Mouse (Mus musculus) intestine, embryonic 16.5 days (tissue): ENCODE data around the gene Dbt. TPM values are rescaled to one million over a fixed set of nuclear protein-coding genes. Genes with fewer than 3 reads are reported as not detected.

ENCODE experiments used
- ATAC-seq: fragments of 200-750 bp; cut with Nextera tagmentation; 2 replicates; pipeline ENCODE4 v1.8.0; 2017; ENCODE audit warnings: moderate TSS enrichment, moderate library complexity
- H3K27ac ChIP-seq: fragments of 300-500 bp; sonication (generic); 2 replicates; pipeline ENCODE4 v1.5.1; 2014; ENCODE audit warnings: mild to moderate bottlenecking, low read length
- H3K27me3 ChIP-seq: fragments of 300-500 bp; sonication (generic); replicated peaks from 2 replicates; pipeline ENCODE4 v1.6.1; 2014; ENCODE audit warnings: low read length, control low read depth, mixed read lengths; ENCODE audit not compliant: control insufficient read depth, insufficient read depth
- H3K36me3 ChIP-seq: fragments of 300-500 bp; sonication (generic); 2 replicates; pipeline ENCODE4 v1.6.1; 2014; ENCODE audit warnings: low read length, control low read depth; ENCODE audit not compliant: control insufficient read depth, insufficient read depth
- H3K4me1 ChIP-seq: fragments of 300-500 bp; sonication (generic); 2 replicates; pipeline ENCODE4 v1.6.1; 2014; ENCODE audit warnings: low read length, control low read depth, mixed read lengths; ENCODE audit not compliant: control insufficient read depth, insufficient read depth
- H3K4me2 ChIP-seq: fragments of 300-500 bp; sonication (generic); 2 replicates; pipeline ENCODE4 v1.6.1; 2014; ENCODE audit warnings: low read depth, low read length, control low read depth
- H3K4me3 ChIP-seq: fragments of 300-500 bp; sonication (generic); 2 replicates; pipeline ENCODE4 v1.5.1; 2014; ENCODE audit warnings: mild to moderate bottlenecking, low read length
- H3K9ac ChIP-seq: fragments of 300-500 bp; sonication (generic); 2 replicates; pipeline ENCODE4 v1.6.1; 2014; ENCODE audit warnings: low read depth, low read length
- H3K9me3 ChIP-seq: fragments of 300-500 bp; sonication (generic); 2 replicates; pipeline ENCODE4 v1.6.1; 2016; ENCODE audit warnings: low read length, control low read depth; ENCODE audit not compliant: control insufficient read depth
- WGBS: fragments of 180-500 bp; shearing (Covaris S2); extraction: QIAGEN DNeasy Blood & Tissue Kit; methylation state at CpG from one replicate; pipeline ENCODE4 v1.1.7; 2014; 5-methylcytosine and 5-hydroxymethylcytosine counted together
- polyA plus RNA-seq: library from polyadenylated mRNA; unstranded; fragments of >200 nt; fragmentation: Nextera tagmentation; extraction: Ambion mirVana; gene quantifications from 2 replicates; pipeline ENCODE4 v1.2.1, GENCODE M21; 2015

Dbt gene
- 20.9 and 21.7 TPM in 2 replicates for polyA plus RNA-seq

DNA sequence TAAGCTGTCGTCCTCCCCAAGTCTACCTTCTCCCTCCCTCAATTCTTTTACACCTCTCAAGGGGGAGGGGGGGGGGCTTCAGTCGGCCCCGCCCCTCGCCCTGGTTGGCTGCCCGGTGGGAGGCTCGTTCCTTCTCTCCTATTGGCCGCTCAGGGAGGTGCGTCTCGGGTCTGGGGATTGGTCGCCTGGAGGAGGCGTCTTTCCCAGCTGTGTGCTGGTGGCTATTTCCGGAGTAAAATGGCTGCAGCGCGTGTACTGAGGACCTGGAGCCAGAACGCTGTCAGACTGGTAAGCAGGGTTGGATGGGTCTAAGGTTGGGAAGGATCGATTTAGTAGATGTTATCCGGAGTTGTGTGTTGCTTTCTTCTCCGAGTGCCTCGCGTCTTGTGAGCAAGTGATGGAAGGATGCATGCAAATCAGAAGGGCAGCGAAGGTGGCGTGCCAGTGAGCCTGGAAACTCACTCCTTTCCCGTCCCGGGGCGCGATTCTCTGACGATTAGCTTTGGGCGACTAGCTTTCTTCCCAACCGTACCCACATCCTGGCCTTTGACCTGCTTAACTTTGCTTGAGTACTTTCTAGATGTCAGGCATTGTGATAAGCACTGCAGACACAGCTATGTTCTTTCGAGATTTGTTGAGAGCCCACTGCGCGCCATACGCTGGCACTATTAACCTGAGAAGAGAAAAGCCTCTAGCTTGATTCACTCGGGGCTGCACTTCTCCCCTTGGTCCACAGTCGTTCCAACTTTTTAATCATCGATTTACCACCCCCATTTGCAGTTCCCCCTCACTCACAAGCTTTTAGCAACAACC lies at the start of gene Dbt:
Dbt (plus strand) TSS at position 167 of the 813 bp plus-strand sequence.
- H3K36me3 ChIP-seq: 0 out of 2 replicates have a peak, but pooled peaks cover 2% of the 10 kb centered on the region
- WGBS: under 1% methylated on average over 36 of the region's 36 CpGs
- H3K4me3 ChIP-seq: peak within 1 kb of the TSS; percentile 67
- ATAC-seq: peak; percentile 95
- H3K27ac ChIP-seq: no peak within 1 kb of the TSS
- no peaks in the 10 kb centered on the region for H3K27me3 ChIP-seq
- H3K9ac ChIP-seq: peak within 1 kb of the TSS; percentile 66
- H3K4me2 ChIP-seq: peak within 1 kb of the TSS; percentile 67
- no peaks in the 10 kb centered on the region for H3K9me3 ChIP-seq
- H3K4me1 ChIP-seq: peaks cover 6% of the 10 kb centered on the region

DNA sequence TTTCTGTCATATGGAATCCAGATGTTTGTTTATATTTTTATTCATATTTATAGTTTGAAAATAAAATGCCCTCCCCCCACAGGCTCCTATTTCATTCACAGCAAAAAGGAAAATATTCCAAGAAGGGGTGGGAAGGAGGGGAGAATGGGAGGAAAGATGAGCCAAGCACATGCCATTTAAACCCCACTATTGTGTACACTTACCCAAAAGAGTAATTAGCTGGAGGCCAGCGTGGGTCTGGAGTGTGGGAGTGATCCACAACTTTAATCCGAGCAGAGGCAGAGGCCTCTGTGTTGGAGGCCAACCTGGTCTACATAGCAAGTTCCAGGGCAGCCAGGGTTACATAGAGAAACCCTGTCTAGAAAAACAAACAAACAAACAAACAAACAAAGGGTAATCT lies 48.6 kb upstream of the Dbt start:
- WGBS: 52% methylated on average over 2 of the region's 2 CpGs
- H3K4me2 ChIP-seq: no peak overlapping the region

DNA sequence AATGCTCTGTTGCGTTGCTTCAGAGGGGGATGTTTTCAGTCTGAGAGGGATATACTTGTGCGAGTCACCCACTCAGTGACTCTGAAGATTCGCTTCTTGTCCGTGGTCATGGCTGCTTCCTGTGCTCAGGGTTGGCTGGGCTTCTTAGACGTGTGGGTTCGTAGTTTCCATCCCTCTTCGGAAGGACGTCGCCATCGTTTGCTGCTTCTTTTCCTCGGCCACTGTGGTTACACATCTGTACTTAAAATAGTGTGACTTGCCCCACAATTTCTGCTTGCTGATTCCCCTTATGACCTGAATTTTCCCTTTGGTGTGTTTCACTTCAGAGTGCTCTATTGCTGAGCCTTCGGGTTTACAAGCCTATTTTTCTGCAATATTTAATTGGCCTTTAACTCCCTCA lies 47.2 kb upstream of the Dbt start:
- Histone ChIP-seq H3K9me3 (no peaks in the 10 kb centered on the region), H3K4me1 (no peaks in the 10 kb centered on the region), H3K27ac (no peak overlapping the region), H3K4me2 (no peak overlapping the region), H3K4me3 (no peak overlapping the region), H3K9ac (no peak overlapping the region), H3K27me3 (no peaks in the 10 kb centered on the region), H3K36me3 (no peaks in the 10 kb centered on the region)
- WGBS: 85% methylated on average over 12 of the region's 12 CpGs
- ATAC-seq: no peak

More for the DNA sequence above, 48.6 kb upstream of the Dbt start:
- H3K27ac ChIP-seq: no peak overlapping the region
- H3K4me3 ChIP-seq: no peak overlapping the region
- H3K27me3 ChIP-seq: no peaks in the 10 kb centered on the region
- no peaks in the 10 kb centered on the region for H3K4me1 ChIP-seq
- no peaks in the 10 kb centered on the region for H3K9me3 ChIP-seq
- H3K9ac ChIP-seq: no peak overlapping the region
- ATAC-seq: no peak
- H3K36me3 ChIP-seq: no peaks in the 10 kb centered on the region

DNA sequence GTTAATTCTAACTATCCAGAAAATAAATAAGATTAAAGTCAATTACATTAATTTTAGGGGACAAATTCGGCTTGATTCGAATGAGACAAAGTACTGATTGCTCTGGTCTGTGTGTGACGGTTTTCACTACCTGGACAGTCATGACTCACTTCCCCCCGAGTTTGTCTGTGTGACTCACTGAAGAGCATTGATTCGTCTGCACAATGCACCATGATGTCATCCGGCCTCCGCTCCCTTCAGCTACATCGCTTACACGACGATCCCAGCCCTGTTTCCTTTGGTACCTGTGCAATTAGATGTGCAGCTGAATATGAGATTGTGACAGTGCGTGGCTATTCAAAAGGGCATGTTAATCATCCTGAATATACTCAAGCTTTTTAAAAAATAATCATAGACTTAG lies 38.3 kb upstream of the Dbt start:
- no peaks in the 10 kb centered on the region for H3K27me3 ChIP-seq
- no peak overlapping the region for H3K4me3 ChIP-seq
- no peak for ATAC-seq
- H3K9ac ChIP-seq: no peak overlapping the region
- no peak overlapping the region for H3K4me2 ChIP-seq
- no peaks in the 10 kb centered on the region for H3K4me1 ChIP-seq
- 67% methylated on average over 11 of the region's 11 CpGs for WGBS
- H3K27ac ChIP-seq: no peak overlapping the region
- no peaks in the 10 kb centered on the region for H3K9me3 ChIP-seq
- H3K36me3 ChIP-seq: no peaks in the 10 kb centered on the region

DNA sequence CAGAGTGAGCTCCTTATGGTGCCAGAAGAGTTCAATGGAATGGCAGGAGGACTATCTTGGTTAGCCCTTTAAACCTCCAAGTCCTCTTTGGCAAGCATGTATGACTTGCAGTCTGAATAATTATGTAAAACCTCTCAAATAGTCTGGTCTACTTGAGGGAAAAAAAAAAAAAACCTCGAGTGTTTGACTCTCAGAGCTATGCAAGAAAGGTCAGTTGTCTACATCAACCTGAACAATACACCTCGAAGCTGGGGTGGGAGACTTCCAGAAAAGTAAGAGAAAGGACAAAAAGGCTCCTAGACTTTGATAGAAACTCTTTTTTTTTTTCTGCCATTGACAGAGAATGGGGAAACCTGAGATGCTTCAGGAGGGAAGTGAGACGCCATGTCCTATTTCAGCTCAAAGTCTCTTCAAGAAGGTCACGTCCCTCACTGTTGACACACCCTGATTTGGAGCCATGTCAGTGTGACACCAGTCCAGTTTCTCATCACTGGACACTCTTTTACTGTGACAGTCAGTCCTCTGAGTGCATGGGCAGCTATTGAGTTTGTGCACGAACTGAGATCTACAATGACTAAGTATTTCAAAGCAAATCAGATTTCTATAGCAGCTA lies 36.1 kb upstream of the Dbt start:
- no peak overlapping the region for H3K9ac ChIP-seq
- no peaks in the 10 kb centered on the region for H3K9me3 ChIP-seq
- no peaks in the 10 kb centered on the region for H3K27me3 ChIP-seq
- H3K4me2 ChIP-seq: no peak overlapping the region
- no peak overlapping the region for H3K27ac ChIP-seq
- ATAC-seq: no peak
- H3K4me3 ChIP-seq: no peak overlapping the region
- H3K4me1 ChIP-seq: 0 out of 2 replicates have a peak, but pooled peaks cover 2% of the 10 kb centered on the region
- H3K36me3 ChIP-seq: no peaks in the 10 kb centered on the region
- WGBS: 66% methylated on average over 5 of the region's 5 CpGs

DNA sequence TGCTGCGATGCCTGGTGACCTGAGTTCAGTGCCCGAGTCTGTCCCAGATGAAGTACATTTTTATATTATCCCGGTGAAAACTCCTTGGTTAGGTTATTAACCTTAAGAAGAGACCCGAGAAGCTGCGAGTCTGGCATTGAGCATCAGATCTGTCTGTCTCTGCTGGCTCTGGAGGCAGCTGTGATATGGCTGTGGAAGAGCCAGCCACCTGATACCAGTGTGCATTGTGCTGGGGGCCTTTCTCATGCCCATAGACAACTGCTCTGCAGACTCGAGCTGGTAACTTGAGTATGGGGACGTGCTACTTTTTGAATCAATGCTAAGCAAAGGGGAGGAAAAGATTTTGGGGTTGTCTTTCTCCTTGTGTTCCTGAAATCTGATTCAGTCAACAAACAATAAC lies 35.5 kb upstream of the Dbt start:
- H3K4me2 ChIP-seq: no peak overlapping the region
- H3K9me3 ChIP-seq: no peaks in the 10 kb centered on the region
- H3K27me3 ChIP-seq: no peaks in the 10 kb centered on the region
- no peak overlapping the region for H3K4me3 ChIP-seq
- H3K36me3 ChIP-seq: no peaks in the 10 kb centered on the region
- 0 out of 2 replicates have a peak, but pooled peaks cover 2% of the 10 kb centered on the region for H3K4me1 ChIP-seq
- WGBS: 85% methylated on average over 7 of the region's 7 CpGs
- H3K9ac ChIP-seq: no peak overlapping the region
- ATAC-seq: no peak
- H3K27ac ChIP-seq: no peak overlapping the region

DNA sequence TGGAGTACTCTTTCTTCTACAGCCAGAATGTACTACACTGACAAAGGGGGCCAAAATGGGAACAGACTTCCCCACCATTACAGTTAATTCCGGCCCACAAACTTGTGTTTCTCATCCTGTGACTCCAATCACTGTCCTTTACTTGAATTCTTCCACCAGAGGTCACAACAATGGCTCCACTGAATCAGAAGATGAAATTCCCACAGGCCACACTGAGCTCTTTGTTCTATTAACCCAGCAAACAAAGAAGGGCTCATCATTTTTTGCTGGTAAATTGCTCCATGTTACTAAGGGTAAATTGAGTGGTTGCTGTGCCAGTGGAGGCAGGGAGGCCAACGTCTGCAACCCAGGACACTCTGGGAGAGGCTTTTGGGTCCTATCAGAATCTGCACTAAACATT lies 32.8 kb upstream of the Dbt start:
- no peak overlapping the region for H3K27ac ChIP-seq
- H3K4me1 ChIP-seq: 0 out of 2 replicates have a peak, but pooled peaks cover 2% of the 10 kb centered on the region
- no peaks in the 10 kb centered on the region for H3K9me3 ChIP-seq
- no peaks in the 10 kb centered on the region for H3K27me3 ChIP-seq
- WGBS: 63% methylated on average over 2 of the region's 2 CpGs
- H3K4me2 ChIP-seq: no peak overlapping the region
- H3K36me3 ChIP-seq: no peaks in the 10 kb centered on the region
- ATAC-seq: no peak
- no peak overlapping the region for H3K9ac ChIP-seq
- H3K4me3 ChIP-seq: no peak overlapping the region

DNA sequence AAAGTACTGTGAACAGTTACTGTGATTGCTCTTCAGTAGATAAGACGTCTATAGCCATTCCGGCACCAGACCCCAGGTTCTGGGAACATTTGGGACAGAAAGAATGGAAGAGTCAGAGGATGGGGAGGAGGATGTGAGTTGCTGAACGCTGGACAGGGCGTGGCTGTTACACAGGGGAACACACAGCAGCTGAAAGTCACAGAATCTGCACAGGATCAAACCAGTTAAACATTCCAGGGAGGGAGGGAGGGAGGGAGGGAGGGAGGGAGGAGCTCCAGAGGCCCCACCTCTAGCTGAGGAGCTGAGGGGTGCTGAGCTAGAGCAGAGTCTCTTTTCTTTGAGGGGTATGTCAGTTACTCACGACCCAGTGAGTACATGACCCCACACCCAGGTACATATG lies 31.9 kb upstream of the Dbt start:
- Histone ChIP-seq H3K36me3 (no peaks in the 10 kb centered on the region), H3K27ac (no peak overlapping the region), H3K4me2 (no peak overlapping the region), H3K9me3 (no peaks in the 10 kb centered on the region), H3K4me3 (no peak overlapping the region), H3K4me1 (0 out of 2 replicates have a peak, but pooled peaks cover 2% of the 10 kb centered on the region), H3K9ac (no peak overlapping the region), H3K27me3 (no peaks in the 10 kb centered on the region)
- WGBS: 36% methylated on average over 5 of the region's 5 CpGs
- ATAC-seq: peak; percentile 79

DNA sequence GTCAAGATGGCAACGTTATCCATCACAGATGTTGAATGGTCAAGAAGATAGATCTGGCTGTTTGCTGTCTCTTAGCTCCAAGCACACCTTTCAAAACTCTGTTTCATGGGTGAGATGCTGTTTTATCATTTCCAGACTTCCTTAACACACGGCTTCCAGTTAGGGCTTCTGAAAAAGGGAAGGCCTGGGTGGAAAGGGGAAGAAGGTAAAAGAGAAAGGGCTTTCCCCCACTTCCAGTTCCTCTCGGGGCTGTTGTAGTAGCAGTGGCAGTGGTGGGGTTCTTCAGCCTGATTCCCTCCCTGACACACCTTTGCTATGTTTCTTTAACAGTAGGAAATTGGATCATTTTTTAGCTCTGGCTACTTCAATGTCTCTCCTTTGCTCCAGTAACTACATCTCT lies 30.1 kb upstream of the Dbt start:
- ATAC-seq: no peak
- Histone ChIP-seq H3K4me3 (no peak overlapping the region), H3K36me3 (no peaks in the 10 kb centered on the region), H3K4me1 (0 out of 2 replicates have a peak, but pooled peaks cover 2% of the 10 kb centered on the region), H3K27me3 (no peaks in the 10 kb centered on the region), H3K4me2 (no peak overlapping the region), H3K9me3 (no peaks in the 10 kb centered on the region), H3K27ac (no peak overlapping the region), H3K9ac (no peak overlapping the region)
- WGBS: 74% methylated on average over 3 of the region's 3 CpGs
